In the genomic region with DNA sequence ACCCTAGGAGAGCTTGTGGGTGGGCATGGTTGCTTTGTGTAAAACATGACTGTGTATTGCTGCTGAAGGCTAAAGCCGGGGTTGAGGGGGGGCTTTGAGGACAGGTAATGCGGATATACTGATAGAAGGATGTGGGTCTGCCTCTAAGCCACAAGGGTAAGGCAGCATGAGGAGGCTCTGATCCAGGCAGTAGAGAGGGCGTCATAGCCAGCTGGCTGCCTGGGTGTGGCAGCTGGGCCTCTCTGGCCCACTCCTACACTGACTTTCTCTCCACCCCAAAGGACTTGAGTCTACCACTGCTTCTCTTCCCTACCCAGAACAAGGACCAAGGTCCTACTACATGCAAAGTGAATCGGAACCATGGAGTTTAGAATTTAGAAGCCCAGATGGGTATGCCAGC, we compare ENCODE assay signal across 12 mouse cellular contexts. TPM values are rescaled to one million over a fixed set of nuclear protein-coding genes. Genes with fewer than 3 reads are reported as not detected.
DNase-seq lines count a peak whose midpoint lies in the region; ATAC-seq and TF ChIP-seq lines count a peak whose summit lies in the region.
"Had no signal": no experiment of that assay in that cellular context is flagged by ENCODE, and none has a peak within 500 bp of the region (broad histone marks: within the 10 kb centered on the region; RNA-seq: fewer than 3 reads in every experiment).

No protein-coding gene starts in this region.

- no peaks in the 10 kb centered on the region for H3K27me3 ChIP-seq in kidney, adult 2 months (replicated peaks; ENCODE audit: control insufficient read depth, insufficient read depth, low read length)
- H3K27me3 ChIP-seq in spleen, adult 2 months (ENCODE audit: control insufficient read depth, insufficient read depth, low read length): no peaks in the 10 kb centered on the region
- H3K27me3 ChIP-seq in intestine, postnatal 0 days (replicated peaks; ENCODE audit: control insufficient read depth, insufficient read depth, low read length): no peaks in the 10 kb centered on the region

- no peak overlapping the region for H3K27ac ChIP-seq in kidney, adult 2 months (ENCODE audit: insufficient read depth, low read depth, low read length)
- H3K27ac ChIP-seq in spleen, adult 2 months (ENCODE audit: insufficient read depth, low read length): no peak overlapping the region
- H3K27ac ChIP-seq in intestine, postnatal 0 days (ENCODE audit: low read depth, low read length): no peak overlapping the region

- H3K9me3 ChIP-seq in intestine, postnatal 0 days (ENCODE audit: control insufficient read depth): no peaks in the 10 kb centered on the region

- peak overlapping the region; percentile 76; the same call in 1 of the 2 replicates for H3K4me3 ChIP-seq in kidney, adult 2 months (ENCODE audit: insufficient read depth, low read depth, low read length)
- H3K4me3 ChIP-seq in spleen, adult 2 months (ENCODE audit: extremely low read depth, insufficient read depth, insufficient read length): peak overlapping the region; percentile 14; the same call in 1 of the 2 replicates
- H3K4me3 ChIP-seq in intestine, postnatal 0 days (ENCODE audit: low read depth, low read length): no peak overlapping the region

- no peak for DNase-seq in kidney, adult 2 months
- no peak for DNase-seq in kidney, adult 8-10 months
- DNase-seq in spleen, adult 2 months (ENCODE audit: low read depth in 1 of 2, low spot score in 2 of 2): no peak
- DNase-seq in spleen, postnatal 14 days (ENCODE audit: low spot score in 2 of 2): no peak
- no peak for DNase-seq in adipocyte (ENCODE audit: low spot score)
- DNase-seq in thymus, postnatal 14 days: no peak
- DNase-seq: gastrocnemius, postnatal 36 days; right cerebral cortex, postnatal 4 days had no signal

- H3K9ac ChIP-seq in intestine, postnatal 0 days (ENCODE audit: low read depth, low read length): no peak overlapping the region

- no peaks in the 10 kb centered on the region for H3K36me3 ChIP-seq in kidney, adult 2 months (ENCODE audit: control insufficient read depth, insufficient read depth, low read length)
- H3K36me3 ChIP-seq in spleen, adult 2 months (ENCODE audit: control insufficient read depth, insufficient read depth, low read length): no peaks in the 10 kb centered on the region
- H3K36me3 ChIP-seq in intestine, postnatal 0 days (ENCODE audit: control insufficient read depth, insufficient read depth): no peaks in the 10 kb centered on the region

- ATAC-seq in intestine, postnatal 0 days: no peak

- WGBS in kidney, adult 2 months: 77% methylated on average over 4 of the region's 4 CpGs
- WGBS in spleen, adult 2 months: 89% methylated on average over 4 of the region's 4 CpGs
- 75% methylated on average over 4 of the region's 4 CpGs for WGBS in intestine, postnatal 0 days

- TF ChIP-seq POLR2A in kidney, adult 2 months (IDR thresholded peaks at IDR 0.05; ENCODE audit: low read depth, low read length): no peak
- TF ChIP-seq POLR2A in spleen, adult 2 months (IDR thresholded peaks at IDR 0.05; ENCODE audit: low read depth, low read length): no peak

- H3K4me2 ChIP-seq in intestine, postnatal 0 days (replicated peaks; ENCODE audit: low read depth): peak overlapping the region; percentile 35; the same call in 1 of the 2 replicates
- H3K4me2 ChIP-seq: midbrain, embryonic 11.5 days had no signal

- no peaks in the 10 kb centered on the region for H3K4me1 ChIP-seq in kidney, adult 2 months (ENCODE audit: control insufficient read depth, insufficient read depth, low read length)
- no peaks in the 10 kb centered on the region for H3K4me1 ChIP-seq in spleen, adult 2 months (ENCODE audit: control insufficient read depth, insufficient read depth, insufficient read length)
- no peaks in the 10 kb centered on the region for H3K4me1 ChIP-seq in intestine, postnatal 0 days (replicated peaks; ENCODE audit: control insufficient read depth, insufficient read depth, low read length)

- TF ChIP-seq CTCF in kidney, adult 2 months (conservative IDR thresholded peaks at IDR 0.05; ENCODE audit: insufficient read depth, insufficient read length, low read depth, low read length): no peak
- no peak for TF ChIP-seq CTCF in spleen, adult 2 months (IDR thresholded peaks at IDR 0.05; ENCODE audit: extremely low read depth, insufficient read depth, insufficient read length, insufficient replicate concordance)
- TF ChIP-seq CTCF in intestine, postnatal 0 days (IDR thresholded peaks at IDR 0.05; ENCODE audit: low read depth): no peak

RNA-seq across cellular contexts. Expression of a gene that starts 1.5 kb away (rescaled TPM):
- 277 and 333 TPM in 2 replicates for polyA plus RNA-seq in kidney, adult 2 months (2012; rRNA removed)
- 280 and 317 TPM in 2 replicates for polyA plus RNA-seq in spleen, adult 2 months (2012; rRNA removed)
- 35.2 and 43.0 TPM in 2 replicates for polyA plus RNA-seq in intestine, postnatal 0 days (2015; fragmentation: Nextera tagmentation; extraction: Ambion mirVana)

RNA-seq across cellular contexts. Expression of a gene that starts 18.0 kb away (rescaled TPM):
- 0.11 and 0.13 TPM in 2 replicates for polyA plus RNA-seq in kidney, adult 2 months (2012; rRNA removed)
- polyA plus RNA-seq in spleen, adult 2 months (2012; rRNA removed): not detected in 2 replicates
- polyA plus RNA-seq in intestine, postnatal 0 days (2015; fragmentation: Nextera tagmentation; extraction: Ambion mirVana): 0.12 and 0.13 TPM in 2 replicates
- polyA plus RNA-seq: thymus, postnatal 0 days had no signal

RNA-seq across cellular contexts. Expression of a gene that starts 26.0 kb away (rescaled TPM):
- polyA plus RNA-seq in kidney, adult 2 months (2012; rRNA removed): 12.9 and 13.8 TPM in 2 replicates
- 8.6 and 9.2 TPM in 2 replicates for polyA plus RNA-seq in spleen, adult 2 months (2012; rRNA removed)
- 38.2 and 38.6 TPM in 2 replicates for polyA plus RNA-seq in intestine, postnatal 0 days (2015; fragmentation: Nextera tagmentation; extraction: Ambion mirVana)

RNA-seq across cellular contexts. Expression of a gene that starts 49.7 kb away (rescaled TPM):
- not detected in 2 replicates for polyA plus RNA-seq in kidney, adult 2 months (2012; rRNA removed)
- not detected in 2 replicates for polyA plus RNA-seq in spleen, adult 2 months (2012; rRNA removed)
- not detected in 2 replicates for polyA plus RNA-seq in intestine, postnatal 0 days (2015; fragmentation: Nextera tagmentation; extraction: Ambion mirVana)
- polyA plus RNA-seq: forebrain, embryonic 11.5 days; midbrain, embryonic 11.5 days had no signal
